Mouse (Mus musculus): ENCODE data around the gene Kcnc4.

DNA sequence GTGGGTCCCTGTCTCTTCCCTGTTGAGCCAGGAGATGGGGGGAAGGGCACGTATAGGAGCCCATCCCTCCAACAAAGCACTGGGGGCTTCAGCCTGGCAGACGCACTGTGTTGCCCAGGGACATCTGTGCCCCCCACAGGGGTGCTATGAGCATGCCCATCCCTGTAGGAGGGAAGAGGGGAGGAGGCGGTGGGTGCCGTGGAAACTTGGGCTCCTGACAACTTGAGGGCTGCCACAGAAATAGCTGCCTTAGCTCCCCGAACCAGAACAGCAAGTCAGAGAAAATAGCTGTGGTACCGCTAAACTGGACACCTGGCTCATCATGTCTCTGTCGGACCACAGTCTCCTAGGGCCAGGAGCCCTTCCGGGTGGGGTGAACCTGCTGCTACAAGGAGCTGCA, 18.0 kb downstream of the Kcnc4 start:
- no peak for TF ChIP-seq CTCF (IDR thresholded peaks at IDR 0.05; ENCODE audit: low read depth)
- no peak for TF ChIP-seq EP300 (IDR thresholded peaks at IDR 0.05; ENCODE audit: low read depth)
